Mouse (Mus musculus): ENCODE measurements around the gene Sos2.

DNA sequence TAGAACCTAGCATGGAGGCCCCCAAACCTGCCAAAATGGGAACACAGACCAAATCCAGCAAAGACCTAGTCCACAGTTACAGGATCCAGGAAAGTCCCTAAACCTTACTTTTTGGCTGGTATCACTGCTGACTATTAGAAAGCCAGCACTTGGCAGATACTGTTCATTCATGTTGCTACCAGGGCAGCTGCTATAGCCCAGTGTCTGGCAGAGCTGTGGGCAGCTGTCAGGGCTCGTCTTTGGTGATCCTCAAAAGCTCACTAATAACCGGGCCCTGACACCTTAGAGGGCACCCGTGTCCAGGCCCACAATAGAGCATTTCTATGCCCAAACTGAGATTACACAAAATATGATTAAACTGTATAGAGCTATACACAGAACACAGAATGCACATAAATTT is 41.2 kb upstream of the Sos2 start:
- no peak for TF ChIP-seq CTCF (IDR thresholded peaks at IDR 0.05; ENCODE audit: low read depth)
- TF ChIP-seq EP300 (optimal IDR thresholded peaks at IDR 0.05): no peak

All from stomach, postnatal 0 days (tissue).